Mouse (Mus musculus) midbrain, embryonic 10.5 days (tissue): ENCODE results near the gene Cntnap4. TPM values are rescaled to one million over a fixed set of nuclear protein-coding genes. Genes with fewer than 3 reads are reported as not detected.

Experiments used
- DNase-seq: peaks from one replicate; pipeline ENCODE4 v3.0.0-alpha.2; 2017; ENCODE audit warnings: low spot score
- H3K27ac ChIP-seq: fragments of 300-500 bp; sonication (generic); replicated peaks from 2 replicates; pipeline ENCODE4 v1.5.1; 2016; ENCODE audit warnings: mild to moderate bottlenecking
- H3K27me3 ChIP-seq: fragments of 300-500 bp; sonication (generic); 2 replicates; pipeline ENCODE4 v1.6.1; 2016; ENCODE audit warnings: low read depth, mild to moderate bottlenecking; ENCODE audit not compliant: poor library complexity, severe bottlenecking
- H3K36me3 ChIP-seq: fragments of 300-500 bp; sonication (generic); 2 replicates; pipeline ENCODE4 v1.6.1; 2016; ENCODE audit warnings: mild to moderate bottlenecking, moderate library complexity
- H3K4me1 ChIP-seq: fragments of 300-500 bp; sonication (generic); 2 replicates; pipeline ENCODE4 v1.6.1; 2016
- H3K4me3 ChIP-seq: fragments of 300-500 bp; sonication (generic); 2 replicates; pipeline ENCODE4 v1.5.1; 2016; ENCODE audit warnings: mild to moderate bottlenecking, moderate library complexity
- H3K9me3 ChIP-seq: fragments of 300-500 bp; sonication (generic); replicated peaks from 2 replicates; pipeline ENCODE4 v1.6.1; 2016; ENCODE audit warnings: mild to moderate bottlenecking
- WGBS: fragments of 180-500 bp; shearing (Covaris S2); methylation state at CpG from one replicate; pipeline ENCODE4 v1.1.7; 2016; 5-methylcytosine and 5-hydroxymethylcytosine counted together
- polyA plus RNA-seq: library from polyadenylated mRNA; unstranded; fragments of >200 nt; fragmentation: Nextera tagmentation; extraction: Ambion mirVana; gene quantifications from 2 replicates; pipeline ENCODE4 v1.2.1, GENCODE M21; 2016

The Cntnap4 gene
- polyA plus RNA-seq = 0.38 and 0.76 TPM in 2 replicates

- DNase-seq = peak; percentile 48
- H3K27ac ChIP-seq = peak within 1 kb of the TSS; percentile 23; the same call in 1 of the 2 replicates
- peaks cover 29% of the 10 kb centered on the region for H3K27me3 ChIP-seq
- peak within 1 kb of the TSS; percentile 61 for H3K4me3 ChIP-seq
- no peaks in the 10 kb centered on the region for H3K9me3 ChIP-seq
- peaks cover 16% of the 10 kb centered on the region for H3K4me1 ChIP-seq
- no peaks in the 10 kb centered on the region for H3K36me3 ChIP-seq
- WGBS = 2% methylated on average over 18 of the region's 18 CpGs
Measured at GRCm38 (mm10) chr8:112569471-112570141, at the start of gene Cntnap4. Cntnap4 (plus strand) TSS chr8:112570043.

DNA sequence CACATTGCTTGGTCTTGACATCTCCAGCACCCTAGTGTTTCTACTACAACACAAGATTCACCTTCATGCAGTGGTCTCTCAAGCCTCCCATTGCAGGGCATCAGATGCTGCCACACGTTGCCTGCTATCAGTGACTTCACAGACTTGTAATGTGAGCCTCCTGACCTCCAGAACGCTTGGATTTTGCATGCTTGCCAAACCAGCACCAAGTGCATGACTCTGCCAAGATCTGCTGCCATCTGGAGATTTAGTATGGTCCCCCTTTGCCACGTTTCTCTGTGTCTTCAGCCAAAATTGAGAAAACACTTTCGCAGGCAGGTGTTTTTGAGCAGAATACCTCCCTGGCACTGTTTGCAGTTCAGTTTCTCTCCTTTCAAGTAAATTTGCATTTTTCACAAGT lies 12.5 kb upstream of the Cntnap4 start:
- Histone ChIP-seq H3K27ac (no peak overlapping the region), H3K9me3 (no peaks in the 10 kb centered on the region), H3K27me3 (no peaks in the 10 kb centered on the region), H3K4me1 (no peaks in the 10 kb centered on the region), H3K36me3 (no peaks in the 10 kb centered on the region), H3K4me3 (no peak overlapping the region)
- 68% methylated on average over 4 of the region's 4 CpGs for WGBS
- no peak for DNase-seq

DNA sequence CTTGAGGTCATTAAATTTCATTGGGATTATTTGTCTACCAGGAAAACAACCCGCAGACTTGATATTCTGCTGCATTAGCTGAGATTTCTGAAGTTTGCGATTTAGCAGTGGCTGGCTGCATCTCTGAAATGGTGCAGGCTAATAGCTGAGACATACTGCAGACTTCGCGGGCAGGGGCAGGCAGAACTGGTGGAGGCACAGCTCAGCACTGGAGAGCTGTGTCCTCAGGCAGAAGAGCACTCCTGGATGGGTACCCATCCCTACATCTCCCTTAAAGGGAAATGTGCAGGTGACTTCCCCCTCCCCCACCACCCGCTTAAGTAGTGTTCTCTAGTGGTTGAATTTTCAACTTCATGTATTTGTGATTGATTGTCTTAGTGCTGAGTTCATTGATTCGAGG lies 698 bp downstream of the Cntnap4 start:
- Histone ChIP-seq H3K4me1 (peaks cover 16% of the 10 kb centered on the region), H3K4me3 (peak overlapping the region; percentile 61), H3K27ac (no peak overlapping the region), H3K27me3 (peaks cover 29% of the 10 kb centered on the region), H3K9me3 (no peaks in the 10 kb centered on the region), H3K36me3 (no peaks in the 10 kb centered on the region)
- 9% methylated on average over 6 of the region's 6 CpGs for WGBS
- peak; percentile 15 for DNase-seq

GRCm38 (mm10) chr8:112571337-112571904 lies 1.6 kb downstream of the Cntnap4 start:
- peaks cover 16% of the 10 kb centered on the region for H3K4me1 ChIP-seq
- no peak overlapping the region for H3K4me3 ChIP-seq
- H3K36me3 ChIP-seq = no peaks in the 10 kb centered on the region
- peaks cover 29% of the 10 kb centered on the region for H3K27me3 ChIP-seq
- H3K27ac ChIP-seq = no peak overlapping the region
- WGBS = 19% methylated on average over 9 of the region's 9 CpGs
- no peaks in the 10 kb centered on the region for H3K9me3 ChIP-seq
- peak; percentile 42 for DNase-seq

DNA sequence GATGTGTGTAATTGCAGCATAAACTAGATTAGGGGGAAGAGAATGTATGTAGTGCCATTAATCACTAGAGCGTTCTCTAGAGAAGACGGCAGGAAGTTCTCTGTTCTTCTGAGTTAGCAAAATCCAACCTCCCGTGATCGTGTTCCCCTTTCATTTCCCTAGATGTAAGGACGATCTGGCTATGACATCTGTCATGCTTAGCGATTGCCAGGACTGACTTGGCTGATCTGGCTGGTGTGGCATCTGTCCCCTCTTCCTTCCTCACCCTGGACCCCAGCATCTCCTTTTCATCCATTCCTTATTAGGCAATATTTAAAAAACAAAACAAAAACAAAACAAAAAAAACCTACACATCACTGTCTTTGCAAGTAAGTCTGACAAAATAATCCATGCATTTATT lies 11.6 kb downstream of the Cntnap4 start:
- Histone ChIP-seq H3K36me3 (no peaks in the 10 kb centered on the region), H3K4me3 (no peak overlapping the region), H3K9me3 (no peaks in the 10 kb centered on the region), H3K4me1 (no peaks in the 10 kb centered on the region), H3K27me3 (no peaks in the 10 kb centered on the region), H3K27ac (no peak overlapping the region)
- WGBS = 86% methylated on average over 6 of the region's 6 CpGs
- no peak for DNase-seq

DNA sequence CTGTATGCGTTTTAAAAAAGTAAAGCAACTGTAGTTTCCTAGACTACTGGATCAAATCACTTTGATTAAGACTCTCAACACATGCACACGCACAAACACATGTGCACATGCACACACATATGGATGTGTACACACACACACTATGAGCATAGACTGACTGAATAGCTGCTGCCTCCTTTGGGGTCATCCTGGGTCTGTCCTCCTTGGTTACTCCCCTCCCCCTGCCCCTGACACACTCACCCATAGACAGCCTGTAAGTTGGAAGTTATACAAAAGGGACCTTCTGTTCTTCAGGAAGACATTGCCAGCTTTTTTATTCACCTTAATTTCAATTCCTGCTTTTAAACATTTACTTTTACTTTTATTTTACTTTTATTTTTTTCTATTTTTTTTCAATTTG lies 13.6 kb downstream of the Cntnap4 start:
- DNase-seq = no peak
- Histone ChIP-seq H3K27ac (no peak overlapping the region), H3K9me3 (no peaks in the 10 kb centered on the region), H3K4me1 (no peaks in the 10 kb centered on the region), H3K36me3 (no peaks in the 10 kb centered on the region), H3K4me3 (no peak overlapping the region), H3K27me3 (no peaks in the 10 kb centered on the region)
- WGBS = 87% methylated on average over 2 of the region's 2 CpGs

DNA sequence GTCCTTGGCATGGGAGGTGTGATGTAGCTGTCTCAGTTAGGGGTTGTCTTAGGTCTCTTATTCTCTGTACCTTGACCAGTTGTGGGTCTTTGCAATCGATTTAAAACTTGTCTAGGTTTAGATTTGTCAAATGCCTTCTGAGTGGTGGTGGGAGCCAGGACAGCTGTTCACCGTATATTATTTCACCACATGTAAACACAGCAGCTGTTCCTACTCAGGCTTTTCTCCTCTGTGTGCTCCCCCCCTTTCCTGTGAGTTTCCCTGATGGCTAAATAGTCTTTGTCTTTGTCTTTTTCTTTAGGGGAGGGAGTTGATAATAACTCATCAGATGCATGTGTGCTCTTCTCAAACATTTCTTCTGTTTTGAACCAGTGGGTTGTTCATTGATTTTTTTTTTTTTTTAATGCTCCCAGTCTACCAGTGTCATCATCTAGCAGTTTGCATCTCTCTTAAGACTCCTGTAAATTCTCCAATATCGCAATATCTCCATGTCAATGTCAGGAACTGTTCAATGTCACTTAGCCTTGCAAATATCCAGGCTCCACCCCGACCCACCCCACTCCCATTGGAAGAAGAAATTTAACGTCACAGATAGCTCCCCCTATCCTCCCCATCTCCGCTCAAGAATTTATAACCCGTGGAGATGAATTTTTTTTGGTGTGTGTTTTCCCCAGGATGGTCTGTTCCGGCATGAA lies 18.7 kb downstream of the Cntnap4 start:
- H3K9me3 ChIP-seq = no peaks in the 10 kb centered on the region
- DNase-seq = no peak
- no peaks in the 10 kb centered on the region for H3K4me1 ChIP-seq
- WGBS = 86% methylated on average over 8 of the region's 8 CpGs
- no peak overlapping the region for H3K4me3 ChIP-seq
- no peak overlapping the region for H3K27ac ChIP-seq
- H3K27me3 ChIP-seq = no peaks in the 10 kb centered on the region
- no peaks in the 10 kb centered on the region for H3K36me3 ChIP-seq

DNA sequence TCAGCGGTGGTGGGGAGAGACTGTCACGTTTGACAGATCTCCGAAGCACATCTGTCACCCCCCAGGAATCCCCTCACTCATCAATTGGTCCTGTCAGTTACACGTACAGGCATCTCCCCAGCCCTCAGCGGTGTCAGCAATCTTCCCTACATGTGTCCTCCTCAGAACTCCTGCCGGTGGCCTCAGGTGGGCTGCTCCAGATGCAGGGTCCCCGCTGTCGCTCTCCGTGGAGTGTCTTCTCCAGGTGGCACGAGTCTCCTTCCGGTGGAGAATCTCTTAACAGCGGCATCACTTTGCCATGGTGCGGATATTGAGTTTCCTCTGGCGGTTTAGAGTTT lies 19.2 kb downstream of the Cntnap4 start:
- Histone ChIP-seq H3K27ac (no peak overlapping the region), H3K36me3 (no peaks in the 10 kb centered on the region), H3K9me3 (no peaks in the 10 kb centered on the region), H3K4me3 (no peak overlapping the region), H3K4me1 (no peaks in the 10 kb centered on the region), H3K27me3 (no peaks in the 10 kb centered on the region)
- WGBS = 83% methylated on average over 14 of the region's 14 CpGs
- no peak for DNase-seq

DNA sequence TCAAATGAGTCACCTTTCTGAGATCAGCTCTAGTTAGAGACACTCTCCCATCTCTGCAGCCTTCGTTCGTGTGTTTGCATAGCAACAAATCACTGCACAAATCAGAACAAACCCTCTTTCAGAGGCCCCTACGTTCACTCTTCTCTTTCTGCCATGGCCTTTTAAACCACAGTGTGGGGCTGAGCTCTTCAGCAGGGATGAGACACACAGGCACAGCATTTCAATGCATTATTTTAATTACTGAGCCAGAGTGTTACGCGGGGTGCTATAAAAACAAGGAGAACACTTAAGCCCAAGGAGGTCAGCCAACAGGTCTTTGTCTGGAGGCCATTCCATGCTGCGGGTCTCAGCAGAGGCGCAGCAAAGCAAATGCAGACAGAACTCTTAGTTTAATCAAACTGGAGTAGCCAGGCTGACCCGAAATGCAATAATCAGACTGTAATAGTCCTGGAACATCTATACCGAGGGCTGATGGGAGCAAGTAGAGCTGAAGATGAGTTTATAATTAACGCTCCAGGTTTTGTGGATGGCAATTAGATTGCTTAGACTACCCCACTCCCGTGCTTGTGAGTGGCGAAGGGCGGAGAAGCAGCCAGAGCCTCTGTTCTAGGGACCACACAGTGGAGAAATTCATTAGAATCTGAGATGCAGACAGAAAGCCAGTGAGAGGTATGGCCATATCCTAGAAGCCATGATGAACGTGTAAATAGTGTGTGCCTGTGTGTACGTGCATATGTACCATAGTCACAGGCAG lies 26.4 kb downstream of the Cntnap4 start:
- 74% methylated on average over 15 of the region's 15 CpGs for WGBS

DNA sequence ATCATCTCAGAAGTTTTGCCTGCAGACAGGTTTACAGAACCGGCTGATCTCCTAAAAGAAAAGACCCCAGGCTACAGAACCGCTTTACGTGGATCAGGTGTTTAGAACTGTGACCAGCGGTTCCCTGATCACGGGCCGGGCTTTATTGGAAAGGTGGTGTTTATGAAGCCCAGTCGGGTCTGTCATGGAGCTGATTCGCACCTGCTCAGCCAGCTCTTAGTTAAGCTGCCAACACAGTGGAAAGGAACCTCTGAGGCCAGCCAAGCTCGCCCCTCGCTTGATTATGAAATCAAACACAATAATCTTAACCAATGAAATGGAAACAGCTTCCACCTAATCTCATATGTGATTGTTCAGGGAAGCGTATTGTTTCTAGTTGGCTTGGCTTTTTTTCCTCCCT lies 30.1 kb downstream of the Cntnap4 start:
- H3K27ac ChIP-seq = no peak overlapping the region

More for the DNA sequence above, 26.4 kb downstream of the Cntnap4 start:
- no peak for DNase-seq
- Histone ChIP-seq H3K36me3 (no peaks in the 10 kb centered on the region), H3K9me3 (no peaks in the 10 kb centered on the region), H3K27ac (no peak overlapping the region), H3K4me3 (no peak overlapping the region), H3K4me1 (peaks cover 4% of the 10 kb centered on the region), H3K27me3 (no peaks in the 10 kb centered on the region)

DNA sequence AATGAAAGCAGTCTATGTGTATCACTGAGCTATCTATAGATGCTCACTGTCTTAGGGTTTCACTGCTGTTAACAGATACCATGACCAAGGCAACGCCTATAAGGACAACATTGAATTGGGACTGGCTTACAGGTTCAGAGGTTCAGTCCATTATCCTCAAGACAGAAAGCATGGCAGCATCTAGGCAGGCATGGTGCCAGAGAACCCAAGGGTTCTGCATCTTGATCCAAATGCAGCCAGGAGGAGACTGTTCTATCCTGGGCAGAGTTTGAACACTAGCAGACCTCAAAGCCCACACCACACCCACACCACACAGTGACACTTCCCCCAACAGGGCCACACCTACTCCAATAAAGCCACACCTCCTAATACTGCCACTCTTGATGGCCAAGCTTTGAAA lies 31.3 kb downstream of the Cntnap4 start:
- no peaks in the 10 kb centered on the region for H3K27me3 ChIP-seq
- 82% methylated on average over 1 of the region's 1 CpGs for WGBS
- no peaks in the 10 kb centered on the region for H3K36me3 ChIP-seq
- no peak overlapping the region for H3K4me3 ChIP-seq
- H3K4me1 ChIP-seq = peaks cover 1% of the 10 kb centered on the region
- H3K27ac ChIP-seq = no peak overlapping the region
- no peaks in the 10 kb centered on the region for H3K9me3 ChIP-seq
- DNase-seq = no peak

More for the DNA sequence above, 30.1 kb downstream of the Cntnap4 start:
- WGBS = 93% methylated on average over 11 of the region's 11 CpGs
- Histone ChIP-seq H3K4me3 (no peak overlapping the region), H3K9me3 (no peaks in the 10 kb centered on the region), H3K27me3 (no peaks in the 10 kb centered on the region), H3K4me1 (peaks cover 4% of the 10 kb centered on the region), H3K36me3 (no peaks in the 10 kb centered on the region)
- no peak for DNase-seq

- 87% methylated on average over 6 of the region's 6 CpGs for WGBS
- Histone ChIP-seq H3K4me1 (no peaks in the 10 kb centered on the region), H3K27me3 (no peaks in the 10 kb centered on the region), H3K4me3 (no peak overlapping the region), H3K36me3 (no peaks in the 10 kb centered on the region), H3K9me3 (no peaks in the 10 kb centered on the region), H3K27ac (no peak overlapping the region)
- DNase-seq = no peak
Measured at GRCm38 (mm10) chr8:112610121-112610520, 40.3 kb downstream of the Cntnap4 start.
